Mouse (Mus musculus) intestine, embryonic 15.5 days (tissue): ENCODE results near the gene Fktn. TPM values are rescaled to one million over a fixed set of nuclear protein-coding genes. Genes with fewer than 3 reads are reported as not detected.
"Not testable (repeated sequence)": the region's sequence is repeated elsewhere in the genome, so short reads cannot be mapped to it uniquely, and the experiment has no call there.

Experiments
- ATAC-seq: fragments of 200-750 bp; cut with Nextera tagmentation; 2 replicates; pipeline ENCODE4 v1.8.0; 2017; ENCODE audit warnings: moderate TSS enrichment, moderate library complexity
- H3K27ac ChIP-seq: fragments of 300-500 bp; sonication (generic); 2 replicates; pipeline ENCODE4 v1.5.1; 2015; ENCODE audit warnings: mild to moderate bottlenecking, inconsistent platforms
- H3K27me3 ChIP-seq: fragments of 300-500 bp; sonication (generic); replicated peaks from 2 replicates; pipeline ENCODE4 v1.6.1; 2015; ENCODE audit warnings: inconsistent platforms
- H3K36me3 ChIP-seq: fragments of 300-500 bp; sonication (generic); 2 replicates; pipeline ENCODE4 v1.6.1; 2015; ENCODE audit warnings: inconsistent platforms
- H3K4me1 ChIP-seq: fragments of 300-500 bp; sonication (generic); replicated peaks from 2 replicates; pipeline ENCODE4 v1.6.1; 2015; ENCODE audit warnings: inconsistent platforms
- H3K4me2 ChIP-seq: fragments of 300-500 bp; sonication (generic); replicated peaks from 2 replicates; pipeline ENCODE4 v1.6.1; 2015; ENCODE audit warnings: mild to moderate bottlenecking, inconsistent platforms
- H3K4me3 ChIP-seq: fragments of 300-500 bp; sonication (generic); replicated peaks from 2 replicates; pipeline ENCODE4 v1.5.1; 2015; ENCODE audit warnings: inconsistent platforms
- H3K9ac ChIP-seq: fragments of 300-500 bp; sonication (generic); 2 replicates; pipeline ENCODE4 v1.6.1; 2015; ENCODE audit warnings: inconsistent platforms
- H3K9me3 ChIP-seq: fragments of 300-500 bp; sonication (generic); 2 replicates; pipeline ENCODE4 v1.6.1; 2016; ENCODE audit warnings: inconsistent platforms
- WGBS: fragments of 180-500 bp; shearing (Covaris S2); methylation state at CpG from one replicate; pipeline ENCODE4 v1.1.7; 2015; 5-methylcytosine and 5-hydroxymethylcytosine counted together
- polyA plus RNA-seq: library from polyadenylated mRNA; unstranded; fragments of >200 nt; fragmentation: Nextera tagmentation; extraction: Ambion mirVana; gene quantifications from 2 replicates; pipeline ENCODE4 v1.2.1, GENCODE M21; 2015

The Fktn gene
- 14.8 and 15.9 TPM in 2 replicates for polyA plus RNA-seq

DNA sequence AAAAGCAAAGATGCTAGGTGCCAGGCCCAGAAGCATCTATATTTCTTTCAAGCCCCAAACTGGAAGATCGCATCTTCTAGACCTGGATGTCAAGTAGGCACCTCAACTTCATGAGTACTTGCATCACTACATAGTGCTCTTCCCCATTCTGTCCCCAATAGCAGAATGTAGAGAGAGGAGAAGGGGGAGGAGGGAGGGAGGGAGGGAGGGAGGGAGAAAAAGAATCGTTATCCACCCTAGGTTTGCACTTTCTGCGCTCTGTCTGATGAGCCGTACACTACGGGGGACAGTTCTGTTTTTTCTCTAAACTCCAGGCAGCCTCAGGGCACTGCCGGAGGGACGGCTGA, at the start of gene Fktn:
Gene Fktn, plus strand, starts transcription at position 295 of the 347 bp plus-strand sequence.
- Histone ChIP-seq H3K27ac (peak within 1 kb of the TSS; percentile 68), H3K36me3 (no peaks in the 10 kb centered on the region), H3K9me3 (no peaks in the 10 kb centered on the region), H3K4me2 (peak within 1 kb of the TSS; percentile 94), H3K27me3 (no peaks in the 10 kb centered on the region), H3K9ac (peak within 1 kb of the TSS; percentile 82), H3K4me1 (no peaks in the 10 kb centered on the region), H3K4me3 (peak within 1 kb of the TSS; percentile 82)
- WGBS, result 4% methylated on average over 7 of the region's 7 CpGs
- ATAC-seq, result peak; percentile 72

DNA sequence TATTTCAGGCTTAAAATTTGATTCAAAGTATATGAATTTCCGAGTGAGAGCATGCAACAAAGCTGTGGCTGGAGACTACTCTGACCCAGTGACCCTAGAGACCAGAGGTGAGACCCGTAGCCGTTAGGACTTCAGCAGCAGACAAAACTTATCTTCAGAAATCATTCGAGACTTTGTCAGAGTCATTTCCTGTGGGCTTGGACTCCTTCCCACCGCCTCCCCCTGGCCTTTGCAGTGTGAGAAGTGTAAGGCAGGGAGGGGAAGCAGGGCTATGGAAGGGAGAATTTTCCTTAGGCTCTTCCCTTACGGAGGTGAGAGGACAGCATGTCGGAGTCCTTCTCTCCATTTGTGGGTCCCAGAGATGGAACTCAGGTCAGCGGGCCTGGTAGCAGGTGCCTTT, 31.7 kb upstream of the Fktn start:
- H3K9ac ChIP-seq, result no peak overlapping the region
- no peak overlapping the region for H3K27ac ChIP-seq
- WGBS, result 76% methylated on average over 8 of the region's 8 CpGs
- no peak overlapping the region for H3K4me3 ChIP-seq
- no peaks in the 10 kb centered on the region for H3K4me1 ChIP-seq
- H3K9me3 ChIP-seq, result no peaks in the 10 kb centered on the region
- no peak for ATAC-seq
- no peaks in the 10 kb centered on the region for H3K27me3 ChIP-seq
- no peaks in the 10 kb centered on the region for H3K36me3 ChIP-seq
- H3K4me2 ChIP-seq, result no peak overlapping the region

DNA sequence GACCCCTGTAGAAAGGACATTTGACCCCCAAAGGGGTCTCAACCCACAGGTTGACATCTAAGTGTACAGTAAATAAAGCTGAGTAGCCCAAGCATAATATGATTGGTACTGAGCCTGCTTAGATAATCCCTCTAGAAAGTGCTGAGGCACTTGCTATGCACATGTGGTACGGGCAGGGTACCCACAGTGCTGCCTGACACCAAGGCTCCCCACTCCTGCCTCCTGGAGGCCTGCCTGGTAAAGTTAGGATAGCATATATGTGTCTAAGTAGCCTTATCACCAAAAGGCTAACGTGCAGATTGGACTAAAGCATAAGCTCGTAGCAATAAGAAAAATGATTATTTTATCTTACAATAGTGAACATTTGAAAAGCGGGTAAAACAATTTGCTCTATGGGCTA, 24.8 kb upstream of the Fktn start:
- WGBS, result 91% methylated on average over 4 of the region's 4 CpGs
- Histone ChIP-seq H3K4me1 (no peaks in the 10 kb centered on the region), H3K9ac (no peak overlapping the region), H3K36me3 (no peaks in the 10 kb centered on the region), H3K27ac (no peak overlapping the region), H3K4me2 (no peak overlapping the region), H3K27me3 (no peaks in the 10 kb centered on the region), H3K4me3 (no peak overlapping the region), H3K9me3 (no peaks in the 10 kb centered on the region)
- no peak for ATAC-seq

DNA sequence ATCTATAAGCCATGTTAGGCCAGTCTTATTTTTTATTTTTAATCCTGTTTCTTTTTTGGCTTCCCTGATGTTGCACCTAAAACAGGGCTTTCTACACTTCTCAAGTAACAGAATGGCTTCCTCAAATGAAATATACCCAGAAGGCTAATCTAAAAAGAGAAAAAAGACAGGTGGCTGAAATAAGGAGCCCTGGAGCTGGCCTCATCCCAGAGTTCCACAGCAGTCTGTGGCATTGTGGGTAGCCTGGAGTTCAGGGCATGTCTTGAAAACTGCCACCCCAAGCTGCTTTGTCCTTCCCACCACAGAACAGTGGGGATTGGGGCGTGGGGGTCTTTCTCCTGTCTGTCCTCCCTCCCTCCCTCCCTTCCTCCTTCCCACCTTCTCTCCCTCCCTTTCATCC, 22.4 kb upstream of the Fktn start:
- H3K36me3 ChIP-seq, result no peaks in the 10 kb centered on the region
- H3K27ac ChIP-seq, result no peak overlapping the region
- H3K9me3 ChIP-seq, result no peaks in the 10 kb centered on the region
- no peak overlapping the region for H3K4me2 ChIP-seq
- no peak for ATAC-seq
- no peaks in the 10 kb centered on the region for H3K27me3 ChIP-seq
- WGBS, result 76% methylated on average over 1 of the region's 1 CpGs
- no peak overlapping the region for H3K4me3 ChIP-seq
- no peaks in the 10 kb centered on the region for H3K4me1 ChIP-seq
- no peak overlapping the region for H3K9ac ChIP-seq

DNA sequence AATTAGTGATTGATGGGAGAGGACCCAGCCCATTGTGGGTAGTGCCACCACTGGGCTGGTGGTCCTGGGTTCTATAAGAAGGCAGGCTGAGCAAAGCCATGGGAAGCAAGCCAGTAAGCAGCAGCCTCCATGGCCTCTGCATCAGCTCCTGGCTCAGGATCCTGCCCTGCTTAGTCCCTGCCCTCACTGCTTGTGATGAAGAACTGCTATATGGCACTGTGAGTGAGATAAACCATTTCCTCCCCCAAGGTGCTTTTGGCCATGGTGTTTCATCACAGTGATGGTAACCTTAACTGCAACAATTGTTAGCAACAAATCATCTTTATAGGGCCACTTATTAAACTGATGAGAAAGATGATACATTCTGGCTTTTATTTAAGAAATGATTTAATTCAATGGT, 4.6 kb upstream of the Fktn start:
- not testable (repeated sequence) for H3K9me3 ChIP-seq, H3K4me3 ChIP-seq, H3K27ac ChIP-seq, H3K36me3 ChIP-seq, H3K27me3 ChIP-seq, H3K4me1 ChIP-seq, ATAC-seq, H3K4me2 ChIP-seq, H3K9ac ChIP-seq

DNA sequence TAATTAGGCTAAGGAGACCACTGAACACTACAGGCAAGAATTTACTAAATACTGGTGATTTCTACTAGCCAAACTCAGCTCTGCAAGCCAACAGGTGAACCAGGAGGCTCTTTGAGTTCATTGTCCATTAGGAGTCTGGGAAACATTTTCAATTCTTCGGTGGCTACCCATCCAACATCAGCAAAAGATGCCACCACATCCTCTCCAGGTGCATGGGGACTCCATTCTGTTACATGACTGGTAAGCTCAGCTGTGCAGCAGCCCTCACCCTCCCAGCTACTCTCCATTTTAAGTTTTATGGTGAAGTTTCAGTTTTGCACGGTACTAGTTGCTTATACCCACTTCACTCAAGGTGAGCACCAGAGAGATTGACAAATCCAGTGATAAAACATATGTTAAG, 3.8 kb upstream of the Fktn start:
- no peaks in the 10 kb centered on the region for H3K27me3 ChIP-seq
- H3K36me3 ChIP-seq, result no peaks in the 10 kb centered on the region
- H3K4me2 ChIP-seq, result no peak overlapping the region
- H3K9ac ChIP-seq, result no peak overlapping the region
- H3K4me1 ChIP-seq, result no peaks in the 10 kb centered on the region
- no peaks in the 10 kb centered on the region for H3K9me3 ChIP-seq
- H3K4me3 ChIP-seq, result no peak overlapping the region
- ATAC-seq, result no peak
- 72% methylated on average over 2 of the region's 2 CpGs for WGBS
- no peak overlapping the region for H3K27ac ChIP-seq

DNA sequence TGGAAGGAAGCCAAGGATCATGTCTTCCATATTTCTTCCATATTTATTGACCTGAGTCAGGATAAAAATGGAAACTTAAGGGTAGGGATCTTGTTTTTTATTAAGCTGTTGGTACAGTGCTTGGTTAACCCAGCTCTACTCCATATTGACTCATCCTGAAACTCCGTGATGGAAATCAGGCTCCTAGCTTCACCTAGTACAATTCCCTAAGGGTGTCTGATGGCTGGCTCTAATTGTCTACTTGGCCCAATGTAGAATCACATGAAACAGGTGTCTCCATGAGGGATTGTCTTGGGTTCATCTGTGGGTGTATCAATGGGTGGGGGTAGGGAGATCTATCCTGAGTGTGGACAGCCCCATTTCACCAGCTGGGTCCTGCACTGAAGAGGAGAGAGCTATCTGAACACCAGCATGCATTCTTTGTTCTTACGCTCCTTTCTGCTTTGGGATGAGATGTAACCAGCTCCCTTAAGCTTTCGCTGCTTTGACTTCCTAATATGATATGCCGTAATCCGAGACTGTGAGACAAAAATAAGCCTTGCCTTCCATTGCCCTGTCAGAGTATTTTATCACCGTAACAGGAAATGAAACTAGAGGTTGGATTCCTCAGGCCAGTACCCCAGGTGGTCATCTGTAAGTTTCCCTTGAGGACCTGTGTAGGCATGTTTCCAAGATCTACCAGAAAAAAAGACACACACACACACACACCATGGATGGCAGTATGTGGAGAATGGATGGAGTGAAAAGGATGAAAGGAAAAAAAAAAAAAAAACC, 3.1 kb upstream of the Fktn start:
- 84% methylated on average over 6 of the region's 6 CpGs for WGBS
- no peaks in the 10 kb centered on the region for H3K27me3 ChIP-seq
- H3K9ac ChIP-seq, result no peak overlapping the region
- H3K36me3 ChIP-seq, result no peaks in the 10 kb centered on the region
- no peak overlapping the region for H3K4me3 ChIP-seq
- no peaks in the 10 kb centered on the region for H3K4me1 ChIP-seq
- no peak overlapping the region for H3K27ac ChIP-seq
- no peaks in the 10 kb centered on the region for H3K9me3 ChIP-seq
- no peak for ATAC-seq
- H3K4me2 ChIP-seq, result no peak overlapping the region

DNA sequence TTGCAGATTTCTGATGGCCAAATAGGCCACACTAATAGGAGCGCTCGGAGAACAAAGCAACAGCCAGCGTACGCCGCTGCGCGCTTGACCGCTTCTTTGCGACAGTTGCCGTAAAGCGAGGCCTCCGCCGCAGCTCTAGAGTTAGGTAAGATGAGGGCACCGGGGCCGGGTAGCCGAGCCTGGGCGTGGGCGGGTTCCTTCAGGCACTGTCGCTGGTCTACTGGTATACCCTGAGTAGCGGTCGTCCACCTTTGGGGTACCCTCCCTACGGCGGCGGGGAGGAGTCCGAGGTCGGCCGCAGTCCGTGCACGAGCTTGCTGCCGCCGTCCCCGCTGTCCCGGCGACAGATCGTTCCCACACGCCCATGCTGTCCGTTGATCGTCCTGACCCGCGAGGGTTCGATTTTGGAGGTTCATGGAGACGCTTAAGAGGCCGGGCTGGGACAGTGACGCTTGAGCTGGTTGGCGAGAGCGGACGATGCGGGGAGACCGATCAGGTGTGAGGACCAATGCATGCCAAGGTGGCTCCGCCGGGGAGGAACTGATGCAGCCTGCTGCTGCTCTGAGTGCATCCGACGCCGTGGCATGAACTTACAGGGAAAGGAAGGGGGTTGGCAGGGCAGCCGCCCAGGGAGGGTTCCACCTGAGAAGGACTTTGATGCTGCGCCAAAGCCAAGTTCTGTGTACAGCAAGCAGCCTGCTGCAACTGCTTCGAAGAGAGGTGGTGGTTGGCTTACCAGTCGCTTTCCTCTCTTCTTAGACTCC, 435 bp downstream of the Fktn start:
- Histone ChIP-seq H3K9me3 (no peaks in the 10 kb centered on the region), H3K27ac (peak overlapping the region; percentile 68), H3K4me1 (no peaks in the 10 kb centered on the region), H3K9ac (peak overlapping the region; percentile 82), H3K4me2 (peak overlapping the region; percentile 94), H3K4me3 (peak overlapping the region; percentile 82), H3K27me3 (no peaks in the 10 kb centered on the region), H3K36me3 (no peaks in the 10 kb centered on the region)
- ATAC-seq, result peak; percentile 96
- WGBS, result 4% methylated on average over 58 of the region's 58 CpGs

DNA sequence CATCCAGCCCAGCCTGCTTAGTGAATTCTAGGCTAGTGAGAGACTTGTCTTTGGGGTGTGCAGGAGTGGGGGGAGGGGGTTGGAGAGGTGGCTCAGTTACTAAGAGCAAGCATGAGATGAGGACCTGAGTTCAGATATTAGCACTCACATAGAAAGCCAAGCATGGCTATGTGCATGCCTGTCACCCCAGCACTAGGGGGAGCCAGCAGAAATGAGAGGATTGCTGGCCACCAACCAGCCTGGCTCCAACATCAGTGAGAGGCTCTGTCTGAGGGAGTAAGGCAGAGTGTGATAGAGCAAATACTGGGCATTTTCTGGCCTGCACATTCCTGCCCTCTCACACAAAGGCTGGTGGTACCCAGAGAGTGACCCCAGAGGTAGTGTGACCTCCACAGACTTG, 2.2 kb downstream of the Fktn start:
- Histone ChIP-seq H3K4me1 (no peaks in the 10 kb centered on the region), H3K4me3 (no peak overlapping the region), H3K9me3 (no peaks in the 10 kb centered on the region), H3K27ac (no peak overlapping the region), H3K4me2 (no peak overlapping the region), H3K27me3 (no peaks in the 10 kb centered on the region), H3K9ac (no peak overlapping the region), H3K36me3 (no peaks in the 10 kb centered on the region)
- no peak for ATAC-seq

DNA sequence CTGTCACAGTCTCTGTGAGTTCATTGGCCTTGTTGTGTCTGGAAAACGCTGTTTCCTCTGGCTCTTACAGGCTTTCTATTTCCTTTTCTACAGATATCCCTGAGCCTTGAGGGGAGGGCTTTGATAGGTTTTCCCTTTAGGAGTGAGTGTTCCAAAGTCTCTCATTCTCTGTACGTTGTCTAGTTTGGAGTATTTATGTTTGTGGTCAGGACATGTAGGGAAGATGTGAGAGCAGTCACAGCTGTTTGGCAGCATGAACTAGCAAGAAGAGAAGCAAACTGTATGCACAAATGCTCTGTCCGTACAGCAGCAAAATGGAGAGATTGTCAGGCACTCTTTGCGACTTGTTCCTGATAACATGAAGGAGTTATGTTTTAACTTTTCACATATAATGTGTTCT, 3.7 kb downstream of the Fktn start:
- H3K27ac ChIP-seq, result no peak overlapping the region
- 62% methylated on average over 4 of the region's 4 CpGs for WGBS
- H3K9me3 ChIP-seq, result no peaks in the 10 kb centered on the region
- no peak for ATAC-seq
- no peaks in the 10 kb centered on the region for H3K27me3 ChIP-seq
- no peak overlapping the region for H3K4me2 ChIP-seq
- H3K4me3 ChIP-seq, result no peak overlapping the region
- H3K9ac ChIP-seq, result no peak overlapping the region
- H3K4me1 ChIP-seq, result no peaks in the 10 kb centered on the region
- H3K36me3 ChIP-seq, result no peaks in the 10 kb centered on the region

DNA sequence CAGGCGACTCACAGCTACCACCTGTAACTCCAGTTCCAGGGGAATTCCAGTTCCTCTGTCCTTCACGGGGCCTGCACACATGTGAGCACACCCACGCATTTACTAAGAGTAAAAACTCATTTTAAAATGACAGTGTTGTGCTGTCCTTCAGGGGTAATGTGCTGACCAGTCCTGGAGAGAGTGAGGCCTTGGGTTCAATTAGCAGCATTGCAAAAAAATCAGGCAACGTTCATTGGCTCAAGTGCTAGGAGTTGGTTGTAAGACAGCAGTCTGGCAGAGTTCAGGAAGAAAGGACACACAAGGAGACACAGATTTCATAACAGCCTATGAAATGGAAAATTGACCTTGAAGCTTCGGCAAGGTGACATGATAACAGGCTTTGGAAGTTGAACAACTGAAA, 4.5 kb downstream of the Fktn start:
- 72% methylated on average over 5 of the region's 5 CpGs for WGBS
- no peak for ATAC-seq

DNA sequence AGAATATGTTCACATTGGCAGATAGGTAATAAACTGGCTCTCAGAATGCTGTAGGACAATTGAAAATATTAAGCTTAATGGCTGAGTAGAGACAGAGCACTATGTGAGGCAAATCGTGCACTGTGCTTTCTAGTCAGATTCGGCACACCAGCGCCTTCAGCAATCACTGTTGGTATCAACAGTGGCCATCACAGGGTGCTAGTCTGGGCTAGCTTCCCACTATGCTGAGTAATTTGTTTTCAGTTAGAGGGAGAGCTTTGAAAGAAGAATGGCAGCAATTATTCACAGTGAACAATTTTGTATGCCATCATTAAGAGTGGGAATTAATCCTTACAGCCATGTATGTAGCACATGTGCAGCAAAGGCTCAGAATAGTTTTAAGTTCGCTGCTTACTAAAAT, 8.7 kb downstream of the Fktn start:
- Histone ChIP-seq H3K9ac (no peak overlapping the region), H3K27ac (no peak overlapping the region), H3K36me3 (no peaks in the 10 kb centered on the region), H3K4me3 (no peak overlapping the region), H3K9me3 (no peaks in the 10 kb centered on the region), H3K27me3 (no peaks in the 10 kb centered on the region), H3K4me1 (no peaks in the 10 kb centered on the region), H3K4me2 (no peak overlapping the region)
- no peak for ATAC-seq
- WGBS, result 93% methylated on average over 4 of the region's 4 CpGs

More for the DNA sequence above, 4.5 kb downstream of the Fktn start:
- Histone ChIP-seq H3K9ac (no peak overlapping the region), H3K9me3 (no peaks in the 10 kb centered on the region), H3K4me2 (no peak overlapping the region), H3K36me3 (no peaks in the 10 kb centered on the region), H3K27ac (no peak overlapping the region), H3K27me3 (no peaks in the 10 kb centered on the region), H3K4me1 (no peaks in the 10 kb centered on the region), H3K4me3 (no peak overlapping the region)

DNA sequence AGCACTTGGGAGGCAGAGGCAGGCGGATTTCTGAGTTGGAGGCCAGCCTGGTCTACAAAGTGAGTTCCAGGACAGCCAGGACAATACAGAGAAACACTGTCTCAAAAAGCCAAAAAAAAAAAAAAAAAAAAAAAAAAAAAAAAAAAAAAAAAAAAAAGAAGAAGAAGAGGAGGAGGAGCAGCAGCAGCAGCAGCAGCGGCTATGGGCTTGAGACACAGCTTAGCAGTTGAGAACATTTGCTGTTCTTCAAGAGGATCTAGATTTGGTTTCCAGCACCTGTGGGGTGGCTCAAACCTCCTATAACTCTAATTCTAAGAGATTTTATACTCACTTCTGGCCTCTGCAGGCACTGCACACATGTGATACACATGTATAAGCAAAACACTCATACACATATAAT, 12.3 kb downstream of the Fktn start:
- not testable (repeated sequence) for H3K9me3 ChIP-seq, H3K4me1 ChIP-seq, H3K4me3 ChIP-seq, H3K4me2 ChIP-seq, ATAC-seq, H3K36me3 ChIP-seq, H3K27me3 ChIP-seq, H3K27ac ChIP-seq, H3K9ac ChIP-seq
- 90% methylated on average over 2 of the region's 2 CpGs for WGBS
